Mouse (Mus musculus) hindbrain, postnatal 0 days (tissue): ENCODE data around the gene Gm19426. TPM values are rescaled to one million over a fixed set of nuclear protein-coding genes. Genes with fewer than 3 reads are reported as not detected.

Experiments used
- ATAC-seq: fragments of 200-750 bp; cut with Nextera tagmentation; 2 replicates; pipeline ENCODE4 v1.8.0; 2017; ENCODE audit warnings: mild to moderate bottlenecking, moderate TSS enrichment, moderate library complexity
- DNase-seq: peaks from one replicate; pipeline ENCODE4 v3.0.0-alpha.2; 2015; ENCODE audit warnings: low spot score
- H3K27ac ChIP-seq: fragments of 300-500 bp; sonication (generic); 2 replicates; pipeline ENCODE4 v1.5.1; 2014; ENCODE audit warnings: mild to moderate bottlenecking
- H3K27me3 ChIP-seq: fragments of 300-500 bp; sonication (generic); 2 replicates; pipeline ENCODE4 v1.6.1; 2014; ENCODE audit warnings: low read length, mixed read lengths; ENCODE audit not compliant: insufficient read depth
- H3K36me3 ChIP-seq: fragments of 300-500 bp; sonication (generic); 2 replicates; pipeline ENCODE4 v1.6.1; 2014; ENCODE audit warnings: low read length, mixed read lengths; ENCODE audit not compliant: insufficient read depth
- H3K4me1 ChIP-seq: fragments of 300-500 bp; sonication (generic); 2 replicates; pipeline ENCODE4 v1.6.1; 2014; ENCODE audit warnings: antibody characterized with exemption, low read length, mixed read lengths; ENCODE audit not compliant: insufficient read depth
- H3K4me2 ChIP-seq: fragments of 300-500 bp; sonication (generic); 2 replicates; pipeline ENCODE4 v1.6.1; 2014; ENCODE audit warnings: low read depth, mild to moderate bottlenecking, low read length, moderate library complexity, mixed read lengths
- H3K4me3 ChIP-seq: fragments of 300-500 bp; sonication (generic); 2 replicates; pipeline ENCODE4 v1.5.1; 2014; ENCODE audit warnings: low read length
- H3K9ac ChIP-seq: fragments of 300-500 bp; sonication (generic); replicated peaks from 2 replicates; pipeline ENCODE4 v1.6.1; 2014; ENCODE audit warnings: mild to moderate bottlenecking, low read length, moderate library complexity, mixed read lengths
- H3K9me3 ChIP-seq: fragments of 300-500 bp; sonication (generic); 2 replicates; pipeline ENCODE4 v1.6.1; 2016; ENCODE audit warnings: low read length, mixed read lengths
- CTCF ChIP-seq: IDR thresholded peaks from 2 replicates; pipeline ENCODE4 v1.5.1; 2016; ENCODE audit warnings: antibody characterized with exemption, control low read depth, low read depth
- WGBS: fragments of 180-500 bp; shearing (Covaris S2); extraction: QIAGEN DNeasy Blood & Tissue Kit; methylation state at CpG from one replicate; pipeline ENCODE4 v1.1.7; 2014; 5-methylcytosine and 5-hydroxymethylcytosine counted together
- polyA plus RNA-seq: library from polyadenylated mRNA; unstranded; fragments of >200 nt; fragmentation: Nextera tagmentation; extraction: Ambion mirVana; gene quantifications from 2 replicates; pipeline ENCODE4 v1.2.1, GENCODE M21; 2015
- total RNA-seq: library from RNA; depleted of rRNA; stranded (reverse); fragments of >200 nt; gene quantifications from 2 replicates; pipeline ENCODE4 v1.2.3, GENCODE M21; 2014; rRNA removed

Gene Gm19426
- total RNA-seq (2.9 and 4.3 TPM in 2 replicates), polyA plus RNA-seq (3.8 and 6.1 TPM in 2 replicates)

DNA sequence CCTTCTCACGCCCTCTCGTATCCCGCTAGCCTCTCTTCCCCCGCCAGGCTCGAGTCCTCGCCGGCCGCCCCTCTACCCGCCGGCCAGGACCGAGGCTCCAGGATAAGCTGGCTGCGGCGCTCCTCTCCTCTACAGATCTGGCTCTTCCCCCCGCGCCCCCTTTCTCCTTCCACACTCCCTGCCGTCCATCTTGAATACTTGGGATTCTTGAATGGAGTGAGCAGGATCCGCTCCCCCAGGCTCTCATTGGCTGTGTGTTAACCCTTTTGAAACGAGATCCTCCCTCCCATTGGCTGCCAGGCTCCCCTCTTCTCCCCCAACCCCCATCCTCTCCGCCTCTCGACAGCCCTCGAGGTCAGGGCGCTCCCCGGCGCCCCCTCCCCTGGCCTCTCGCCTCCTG is at the start of gene Gm19426:
TSS of gene Gm19426 (minus strand) at position 95 of the 400 bp plus-strand sequence.
- Histone ChIP-seq H3K27ac (peak within 1 kb of the TSS; percentile 88), H3K4me3 (peak within 1 kb of the TSS; percentile 64), H3K27me3 (no peaks in the 10 kb centered on the region), H3K9me3 (no peaks in the 10 kb centered on the region), H3K9ac (peak within 1 kb of the TSS; percentile 64), H3K36me3 (no peaks in the 10 kb centered on the region), H3K4me2 (peak within 1 kb of the TSS; percentile 77), H3K4me1 (peaks cover 16% of the 10 kb centered on the region)
- peak; percentile 93 for ATAC-seq
- WGBS: 1% methylated on average over 24 of the region's 25 CpGs
- DNase-seq: peak; percentile 95
- no peak for TF ChIP-seq CTCF

DNA sequence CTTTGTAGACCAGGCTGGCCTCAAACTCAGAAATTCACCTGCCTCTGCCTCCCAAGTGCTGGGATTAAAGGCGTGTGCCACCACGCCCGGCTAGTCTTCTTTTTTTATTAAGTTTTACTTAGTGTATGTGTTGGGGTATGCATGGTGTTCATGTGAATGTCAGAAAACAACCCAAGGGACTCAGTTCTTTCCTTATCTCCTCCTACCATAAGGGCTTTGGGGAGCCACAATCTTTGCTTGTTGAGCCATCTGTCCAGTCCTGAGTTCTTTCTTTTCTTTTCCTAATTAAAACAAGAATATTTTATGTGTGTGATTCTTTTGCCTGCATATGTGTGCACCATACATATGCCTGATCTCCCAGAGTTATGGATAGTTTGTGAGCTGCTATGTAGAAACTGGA is 49.7 kb upstream of the Gm19426 start:
- H3K9ac ChIP-seq: no peak overlapping the region
- no peaks in the 10 kb centered on the region for H3K9me3 ChIP-seq
- no peaks in the 10 kb centered on the region for H3K36me3 ChIP-seq
- TF ChIP-seq CTCF: no peak
- 92% methylated on average over 3 of the region's 3 CpGs for WGBS
- DNase-seq (no peak), ATAC-seq (no peak)
- no peaks in the 10 kb centered on the region for H3K4me1 ChIP-seq
- no peak overlapping the region for H3K27ac ChIP-seq
- no peak overlapping the region for H3K4me3 ChIP-seq
- H3K27me3 ChIP-seq: no peaks in the 10 kb centered on the region
- H3K4me2 ChIP-seq: no peak overlapping the region

DNA sequence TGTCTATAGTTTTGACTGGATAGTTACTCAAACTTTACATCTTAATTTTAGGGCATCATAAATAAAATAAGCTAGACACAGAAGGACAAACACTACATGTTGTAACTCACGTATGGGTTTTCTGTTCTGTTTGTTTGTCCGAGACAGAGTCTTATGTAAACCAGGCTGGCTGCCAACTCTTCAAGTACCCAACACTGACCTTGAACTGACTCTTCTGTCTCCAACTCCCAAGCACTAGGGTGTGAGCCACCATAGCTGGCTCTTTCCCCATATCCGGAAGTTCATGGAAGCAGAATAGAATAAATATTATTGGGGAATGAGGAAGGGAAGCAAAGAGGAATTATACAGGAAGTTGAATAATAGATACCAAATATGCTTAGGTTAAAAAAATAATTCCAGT is 49.1 kb upstream of the Gm19426 start:
- TF ChIP-seq CTCF: no peak
- Histone ChIP-seq H3K9me3 (no peaks in the 10 kb centered on the region), H3K36me3 (no peaks in the 10 kb centered on the region), H3K27me3 (no peaks in the 10 kb centered on the region), H3K27ac (no peak overlapping the region), H3K4me2 (no peak overlapping the region), H3K9ac (no peak overlapping the region), H3K4me3 (no peak overlapping the region), H3K4me1 (no peaks in the 10 kb centered on the region)
- DNase-seq: no peak
- no peak for ATAC-seq
- 76% methylated on average over 3 of the region's 3 CpGs for WGBS

DNA sequence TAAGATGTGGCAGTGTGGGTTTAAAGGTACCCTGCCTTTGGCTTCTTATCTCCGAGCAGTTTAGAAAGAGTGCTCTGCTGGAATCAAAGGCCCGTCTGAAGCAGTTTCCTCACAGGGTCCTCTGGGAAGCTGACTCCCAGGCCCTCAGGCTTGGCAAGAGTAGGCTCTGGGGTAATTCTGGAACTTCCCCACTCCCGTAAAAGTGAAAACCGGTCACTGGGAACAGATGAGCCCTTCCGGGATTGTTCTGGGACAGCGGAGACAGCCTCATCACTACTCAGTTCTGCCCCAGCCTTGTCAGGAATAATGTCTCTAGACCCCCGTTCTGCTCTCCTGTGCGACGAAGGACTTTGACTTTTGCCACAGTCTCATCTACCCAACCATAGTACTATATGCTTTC is 47.0 kb upstream of the Gm19426 start:
- no peaks in the 10 kb centered on the region for H3K27me3 ChIP-seq
- no peaks in the 10 kb centered on the region for H3K4me1 ChIP-seq
- no peaks in the 10 kb centered on the region for H3K36me3 ChIP-seq
- no peak overlapping the region for H3K9ac ChIP-seq
- no peak for TF ChIP-seq CTCF
- no peak for DNase-seq
- H3K27ac ChIP-seq: no peak overlapping the region
- no peaks in the 10 kb centered on the region for H3K9me3 ChIP-seq
- H3K4me3 ChIP-seq: no peak overlapping the region
- no peak overlapping the region for H3K4me2 ChIP-seq
- 61% methylated on average over 9 of the region's 9 CpGs for WGBS
- no peak for ATAC-seq

GRCm38 (mm10) chr2:84788316-84788715 is 44.9 kb upstream of the Gm19426 start:
- no peak for TF ChIP-seq CTCF
- H3K27me3 ChIP-seq: no peaks in the 10 kb centered on the region
- no peaks in the 10 kb centered on the region for H3K9me3 ChIP-seq
- DNase-seq (no peak), ATAC-seq (no peak)
- H3K4me3 ChIP-seq: no peak overlapping the region
- H3K36me3 ChIP-seq: no peaks in the 10 kb centered on the region
- H3K27ac ChIP-seq: no peak overlapping the region
- no peak overlapping the region for H3K4me2 ChIP-seq
- 80% methylated on average over 3 of the region's 3 CpGs for WGBS
- H3K4me1 ChIP-seq: no peaks in the 10 kb centered on the region
- H3K9ac ChIP-seq: no peak overlapping the region

DNA sequence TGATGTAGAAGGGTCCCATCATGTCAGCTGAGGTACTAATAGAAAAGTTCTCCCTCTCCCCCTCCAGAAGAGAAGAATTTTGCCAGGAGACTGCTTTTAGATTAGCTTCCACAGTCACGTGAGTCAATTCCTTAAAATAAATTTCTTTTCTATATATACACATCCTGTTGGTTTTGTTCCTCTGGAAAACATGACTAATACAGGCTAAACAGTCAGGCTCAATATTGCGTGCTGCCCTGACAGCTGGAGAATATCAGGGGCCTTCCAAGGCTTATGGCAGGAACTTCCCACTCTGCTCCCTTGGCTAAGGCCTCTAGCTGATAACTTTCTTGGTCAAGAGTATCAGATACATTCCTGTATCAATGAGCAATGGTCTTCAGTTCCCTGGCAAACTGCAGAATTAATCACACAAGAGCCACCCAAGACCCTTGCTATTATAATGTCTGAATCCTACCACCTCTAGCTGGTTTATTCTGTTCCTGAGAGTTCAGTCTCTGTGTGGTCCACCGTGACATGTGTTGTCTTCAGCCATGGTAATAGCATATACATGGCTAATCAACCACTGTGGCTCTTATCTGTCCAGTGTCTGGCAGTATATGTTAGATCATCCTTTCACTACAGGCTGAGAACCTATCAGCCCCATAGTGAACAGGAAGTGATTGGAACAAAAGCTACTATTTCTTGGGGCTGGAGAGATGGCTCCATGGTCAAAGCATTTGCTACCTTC is 40.5 kb upstream of the Gm19426 start:
- Histone ChIP-seq H3K4me2 (no peak overlapping the region), H3K27me3 (no peaks in the 10 kb centered on the region), H3K4me1 (no peaks in the 10 kb centered on the region), H3K9me3 (no peaks in the 10 kb centered on the region), H3K9ac (no peak overlapping the region), H3K4me3 (no peak overlapping the region), H3K27ac (no peak overlapping the region), H3K36me3 (no peaks in the 10 kb centered on the region)
- 82% methylated on average over 3 of the region's 3 CpGs for WGBS
- TF ChIP-seq CTCF: no peak
- no peak for DNase-seq
- no peak for ATAC-seq

DNA sequence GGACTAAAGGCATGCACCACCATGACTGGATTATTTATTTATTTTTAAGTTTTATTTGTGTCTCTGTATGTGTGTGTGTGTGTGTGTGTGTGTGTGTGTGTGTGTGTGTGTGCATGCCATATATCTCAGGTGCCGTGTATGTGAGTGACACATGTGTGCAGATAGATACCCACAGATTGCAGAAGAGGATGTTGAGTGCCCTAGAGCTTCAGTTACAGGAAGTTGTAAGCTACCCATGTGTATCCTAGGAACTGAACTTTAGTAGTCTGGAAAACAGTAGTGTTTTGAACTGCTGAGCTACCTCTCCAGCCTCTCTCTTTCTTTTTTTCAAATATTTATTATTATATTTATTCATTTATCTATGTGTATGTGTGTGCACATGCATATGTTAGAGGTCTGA is 39.9 kb upstream of the Gm19426 start:
- Histone ChIP-seq H3K27ac (no peak overlapping the region), H3K36me3 (no peaks in the 10 kb centered on the region), H3K9ac (no peak overlapping the region), H3K27me3 (no peaks in the 10 kb centered on the region), H3K4me3 (no peak overlapping the region), H3K4me1 (no peaks in the 10 kb centered on the region), H3K4me2 (no peak overlapping the region), H3K9me3 (no peaks in the 10 kb centered on the region)
- WGBS: 100% methylated on average over 1 of the region's 1 CpGs
- ATAC-seq (no peak), DNase-seq (no peak)
- TF ChIP-seq CTCF: no peak
